Mouse (Mus musculus) intestine, postnatal 0 days (tissue): ENCODE results near the gene Tbc1d9. TPM values are rescaled to one million over a fixed set of nuclear protein-coding genes. Genes with fewer than 3 reads are reported as not detected.
A peak's percentile ranks its signal among the peaks of the same experiment; 100 is the strongest.

Source experiments
- ATAC-seq: fragments of 200-750 bp; cut with Nextera tagmentation; 2 replicates; pipeline ENCODE4 v1.8.0; 2017; ENCODE audit warnings: mild to moderate bottlenecking, moderate TSS enrichment, moderate library complexity
- H3K27ac ChIP-seq: fragments of 300-500 bp; sonication (generic); 2 replicates; pipeline ENCODE4 v1.5.1; 2014; ENCODE audit warnings: mild to moderate bottlenecking, low read depth, low read length, moderate library complexity
- H3K27me3 ChIP-seq: fragments of 300-500 bp; sonication (generic); replicated peaks from 2 replicates; pipeline ENCODE4 v1.6.1; 2014; ENCODE audit warnings: low read length, mixed read lengths; ENCODE audit not compliant: control insufficient read depth, insufficient read depth
- H3K36me3 ChIP-seq: fragments of 300-500 bp; sonication (generic); 2 replicates; pipeline ENCODE4 v1.6.1; 2014; ENCODE audit warnings: mild to moderate bottlenecking, moderate library complexity; ENCODE audit not compliant: control insufficient read depth, insufficient read depth
- H3K4me1 ChIP-seq: fragments of 300-500 bp; sonication (generic); replicated peaks from 2 replicates; pipeline ENCODE4 v1.6.1; 2014; ENCODE audit warnings: antibody characterized with exemption, low read length, mixed read lengths; ENCODE audit not compliant: control insufficient read depth, insufficient read depth
- H3K4me2 ChIP-seq: fragments of 300-500 bp; sonication (generic); replicated peaks from 2 replicates; pipeline ENCODE4 v1.6.1; 2014; ENCODE audit warnings: low read depth, mild to moderate bottlenecking, moderate library complexity
- H3K4me3 ChIP-seq: fragments of 300-500 bp; sonication (generic); 2 replicates; pipeline ENCODE4 v1.5.1; 2014; ENCODE audit warnings: low read depth, low read length
- H3K9ac ChIP-seq: fragments of 300-500 bp; sonication (generic); 2 replicates; pipeline ENCODE4 v1.6.1; 2014; ENCODE audit warnings: mild to moderate bottlenecking, low read depth, low read length
- H3K9me3 ChIP-seq: fragments of 300-500 bp; sonication (generic); 2 replicates; pipeline ENCODE4 v1.6.1; 2016; ENCODE audit warnings: mixed run types; ENCODE audit not compliant: control insufficient read depth
- CTCF ChIP-seq: sonication (generic); IDR thresholded peaks from 2 replicates; pipeline ENCODE4 v1.5.1; 2016; ENCODE audit warnings: low read depth, mild to moderate bottlenecking, control low read depth, antibody characterized with exemption, moderate library complexity
- WGBS: fragments of 180-500 bp; shearing (Covaris S2); extraction: QIAGEN DNeasy Blood & Tissue Kit; methylation state at CpG from one replicate; pipeline ENCODE4 v1.1.7; 2014; 5-methylcytosine and 5-hydroxymethylcytosine counted together
- polyA plus RNA-seq: library from polyadenylated mRNA; unstranded; fragments of >200 nt; fragmentation: Nextera tagmentation; extraction: Ambion mirVana; gene quantifications from 2 replicates; pipeline ENCODE4 v1.2.1, GENCODE M21; 2015

Tbc1d9 gene
- polyA plus RNA-seq, 1 experiment from 2014 or later: 1.7 TPM

DNA sequence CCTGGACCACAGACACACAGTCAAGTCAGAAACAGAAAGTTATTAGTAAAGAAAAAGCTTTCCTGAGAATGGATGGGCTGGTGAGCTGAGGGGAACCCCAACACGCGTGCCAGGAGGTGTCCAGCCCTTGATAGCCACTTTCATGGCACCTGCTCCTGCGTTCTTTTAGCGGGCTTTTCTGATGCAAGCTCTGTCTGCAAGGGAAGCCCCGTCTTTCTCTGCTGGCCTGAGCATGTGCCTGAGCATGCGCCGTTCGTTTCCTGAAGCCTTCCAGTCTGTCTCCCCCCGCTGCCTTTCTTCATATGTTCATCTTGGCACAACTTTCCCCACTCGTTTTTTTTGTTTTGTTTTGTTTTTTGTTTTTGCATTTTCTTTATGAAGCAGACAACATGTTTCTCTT, 10.5 kb downstream of the Tbc1d9 start:
- no peaks in the 10 kb centered on the region for H3K36me3 ChIP-seq

DNA sequence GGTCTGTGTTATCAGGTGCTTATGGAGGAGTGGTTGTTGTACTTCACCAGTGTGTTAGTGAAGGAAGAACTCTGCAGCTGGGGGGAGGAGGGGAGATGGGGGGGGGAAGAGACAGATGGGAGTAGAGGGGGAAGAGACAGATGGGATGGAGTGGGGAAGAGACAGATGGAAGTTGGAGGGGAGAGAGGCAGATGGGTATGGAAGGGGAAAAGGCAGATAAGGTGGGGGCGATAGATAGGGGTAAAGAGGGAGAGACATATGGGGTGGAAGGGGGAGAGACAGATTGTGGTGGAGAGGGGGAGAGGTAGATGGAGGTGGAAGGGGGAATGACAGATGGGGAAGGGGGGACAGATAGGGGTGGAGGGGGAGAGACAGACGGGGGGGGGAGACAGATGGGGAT, 11.6 kb downstream of the Tbc1d9 start:
- no peak overlapping the region for H3K4me2 ChIP-seq
- no peak for TF ChIP-seq CTCF
- 65% methylated on average over 2 of the region's 2 CpGs for WGBS

More for the DNA sequence above, 10.5 kb downstream of the Tbc1d9 start:
- Histone ChIP-seq H3K27me3 (no peaks in the 10 kb centered on the region), H3K4me1 (peaks cover 5% of the 10 kb centered on the region; the same call in 1 of the 2 replicates), H3K27ac (no peak overlapping the region), H3K9me3 (no peaks in the 10 kb centered on the region), H3K4me3 (no peak overlapping the region), H3K9ac (no peak overlapping the region), H3K4me2 (no peak overlapping the region)
- 75% methylated on average over 10 of the region's 10 CpGs for WGBS
- TF ChIP-seq CTCF: no peak
- ATAC-seq: no peak

DNA sequence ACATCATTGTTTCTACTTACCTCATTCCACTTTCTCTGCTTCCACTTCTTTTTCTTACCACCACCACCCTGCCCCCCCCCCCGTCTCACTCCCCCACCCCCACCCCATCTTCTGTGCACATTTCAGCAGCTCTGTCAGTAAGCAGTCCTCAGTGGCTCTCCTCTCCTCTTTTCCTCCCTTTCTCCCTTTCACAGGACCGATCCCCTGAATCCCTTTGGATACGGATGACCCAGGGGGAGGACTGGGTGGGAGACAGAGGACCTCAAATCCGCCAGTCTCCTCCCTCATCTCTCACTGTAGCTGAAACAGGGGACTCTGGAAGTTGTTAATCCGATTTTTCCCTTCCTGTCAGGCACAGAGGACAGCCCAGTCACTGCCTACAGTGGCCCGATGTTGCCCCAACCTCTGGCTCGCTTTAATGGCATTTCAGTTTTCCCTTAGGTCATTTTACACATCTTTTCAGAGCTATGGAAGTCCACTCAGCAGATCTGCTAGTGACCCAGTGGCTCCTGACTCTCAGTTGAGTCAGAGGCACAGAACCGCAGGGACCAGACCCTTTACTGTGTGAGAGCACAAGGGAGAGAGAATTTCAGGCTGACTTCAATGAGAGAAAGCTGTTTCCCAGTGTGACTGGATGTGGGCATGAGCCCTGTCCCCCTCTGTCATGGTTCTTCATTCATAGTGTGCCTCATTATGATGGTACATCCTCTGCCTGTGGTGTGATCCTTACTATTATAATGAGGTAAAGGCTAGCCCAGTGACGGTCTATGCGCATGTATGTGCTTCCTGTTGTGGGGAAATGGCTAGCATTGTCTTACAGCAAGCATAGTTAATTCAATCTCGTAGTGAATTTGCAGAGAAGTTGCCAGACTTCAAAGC, 12.4 kb downstream of the Tbc1d9 start:
- Histone ChIP-seq H3K9ac (no peak overlapping the region), H3K36me3 (no peaks in the 10 kb centered on the region), H3K4me3 (no peak overlapping the region), H3K27me3 (no peaks in the 10 kb centered on the region), H3K9me3 (no peaks in the 10 kb centered on the region), H3K27ac (peak overlapping the region; percentile 62), H3K4me2 (peak overlapping the region; percentile 38), H3K4me1 (peaks cover 5% of the 10 kb centered on the region; the same call in 1 of the 2 replicates)
- ATAC-seq: no peak
- WGBS: 37% methylated on average over 11 of the region's 11 CpGs
- no peak for TF ChIP-seq CTCF

More for the DNA sequence above, 11.6 kb downstream of the Tbc1d9 start:
- H3K36me3 ChIP-seq: no peaks in the 10 kb centered on the region
- H3K27me3 ChIP-seq: no peaks in the 10 kb centered on the region
- H3K4me1 ChIP-seq: peaks cover 5% of the 10 kb centered on the region; the same call in 1 of the 2 replicates
- no peak overlapping the region for H3K4me3 ChIP-seq
- ATAC-seq: no peak
- no peak overlapping the region for H3K9ac ChIP-seq
- H3K9me3 ChIP-seq: no peaks in the 10 kb centered on the region
- no peak overlapping the region for H3K27ac ChIP-seq

DNA sequence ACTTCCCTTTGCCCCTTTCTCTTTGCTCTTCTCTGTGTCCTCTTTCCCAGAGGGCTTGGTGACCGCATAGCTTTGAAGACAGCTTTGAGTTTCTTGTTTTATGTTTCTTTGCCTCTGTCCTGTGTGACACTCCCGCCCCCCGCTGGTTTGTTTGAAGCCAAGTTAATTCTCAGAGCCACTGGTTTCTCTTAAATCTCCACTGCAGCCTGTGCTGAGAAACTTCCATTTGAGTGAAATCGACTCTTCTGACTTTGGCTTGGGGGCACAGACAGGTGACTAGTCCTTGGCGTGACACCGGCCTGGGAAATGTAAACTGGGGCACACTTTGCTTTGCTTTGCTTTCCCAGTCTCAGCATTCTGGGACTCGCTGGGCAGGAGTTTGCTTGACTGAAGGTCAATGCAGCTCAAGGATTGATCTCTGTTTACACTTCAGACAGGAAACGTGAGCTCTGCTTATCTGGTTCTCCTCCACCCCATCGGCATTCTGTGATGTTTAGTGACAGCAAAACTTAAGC, 13.1 kb downstream of the Tbc1d9 start:
- TF ChIP-seq CTCF: peak; percentile 66
- H3K4me1 ChIP-seq: peaks cover 5% of the 10 kb centered on the region; the same call in 1 of the 2 replicates
- H3K9me3 ChIP-seq: no peaks in the 10 kb centered on the region
- 6% methylated on average over 9 of the region's 9 CpGs for WGBS
- H3K27ac ChIP-seq: peak overlapping the region; percentile 62
- H3K27me3 ChIP-seq: no peaks in the 10 kb centered on the region
- peak; percentile 83 for ATAC-seq
- H3K4me2 ChIP-seq: peak overlapping the region; percentile 38
- H3K4me3 ChIP-seq: no peak overlapping the region
- no peak overlapping the region for H3K9ac ChIP-seq
- H3K36me3 ChIP-seq: no peaks in the 10 kb centered on the region

DNA sequence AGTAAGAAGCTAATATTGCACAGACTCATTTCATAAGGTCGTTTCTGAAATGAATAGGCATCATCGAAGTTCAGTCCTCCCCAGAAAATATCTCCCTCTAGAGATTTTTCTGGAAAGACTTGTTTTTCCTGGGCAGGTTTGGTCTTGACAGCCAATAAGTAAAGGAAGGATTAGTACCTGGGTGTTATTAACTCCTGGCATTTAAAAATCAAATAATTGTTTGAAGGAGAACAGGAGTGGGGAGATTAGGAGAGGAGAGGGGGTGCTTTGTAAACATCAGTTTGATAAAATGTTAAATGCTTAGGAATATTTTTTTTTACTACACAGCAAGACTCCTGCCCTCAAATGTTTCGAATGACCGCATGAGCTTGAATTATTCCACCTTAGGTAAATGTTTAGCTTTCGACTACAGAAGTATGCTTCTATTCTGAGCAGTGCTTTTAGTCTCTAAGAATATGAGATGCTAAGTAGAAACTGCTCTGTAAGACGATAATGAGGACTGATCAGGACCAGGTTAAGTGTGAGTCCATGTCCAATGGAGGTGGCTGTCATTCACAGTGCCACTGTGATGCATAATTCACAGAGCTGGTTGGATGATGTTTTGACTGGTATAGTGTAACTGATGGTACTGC, 16.8 kb downstream of the Tbc1d9 start:
- no peak for TF ChIP-seq CTCF
- WGBS: 38% methylated on average over 6 of the region's 6 CpGs
- Histone ChIP-seq H3K9ac (no peak overlapping the region), H3K9me3 (no peaks in the 10 kb centered on the region), H3K36me3 (no peaks in the 10 kb centered on the region), H3K27me3 (no peaks in the 10 kb centered on the region), H3K4me2 (no peak overlapping the region), H3K27ac (no peak overlapping the region), H3K4me1 (peaks cover 13% of the 10 kb centered on the region; the same call in 1 of the 2 replicates), H3K4me3 (no peak overlapping the region)
- ATAC-seq: no peak

DNA sequence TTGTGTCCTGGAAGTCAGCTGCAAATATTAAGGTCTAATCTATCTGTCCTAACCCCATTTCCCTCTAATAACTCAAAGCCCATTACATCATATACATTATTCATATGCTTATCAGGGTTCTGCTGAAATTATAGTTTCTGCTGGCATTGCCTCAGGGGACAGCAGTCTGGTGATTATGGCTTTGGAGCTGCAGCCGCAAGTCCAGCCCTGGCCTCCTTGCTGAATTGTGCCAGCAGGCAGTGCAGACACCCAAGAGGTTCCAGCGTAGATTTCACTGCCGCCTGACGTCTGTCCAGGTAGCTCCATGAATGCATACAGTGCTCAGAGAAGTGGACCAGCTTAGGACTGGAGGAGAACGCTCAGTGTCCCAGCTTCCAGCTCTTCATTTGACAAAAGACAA, 17.6 kb downstream of the Tbc1d9 start:
- Histone ChIP-seq H3K4me2 (no peak overlapping the region; the same call in 1 of the 2 replicates), H3K4me1 (peaks cover 9% of the 10 kb centered on the region; the same call in 1 of the 2 replicates), H3K9ac (no peak overlapping the region), H3K4me3 (no peak overlapping the region), H3K27me3 (no peaks in the 10 kb centered on the region), H3K9me3 (no peaks in the 10 kb centered on the region), H3K36me3 (no peaks in the 10 kb centered on the region), H3K27ac (no peak overlapping the region)
- TF ChIP-seq CTCF: no peak
- ATAC-seq: no peak
- WGBS: 50% methylated on average over 5 of the region's 5 CpGs
